Mouse (Mus musculus): Measurements from ENCODE around the gene Ube4b.

Ube4b gene

DNA sequence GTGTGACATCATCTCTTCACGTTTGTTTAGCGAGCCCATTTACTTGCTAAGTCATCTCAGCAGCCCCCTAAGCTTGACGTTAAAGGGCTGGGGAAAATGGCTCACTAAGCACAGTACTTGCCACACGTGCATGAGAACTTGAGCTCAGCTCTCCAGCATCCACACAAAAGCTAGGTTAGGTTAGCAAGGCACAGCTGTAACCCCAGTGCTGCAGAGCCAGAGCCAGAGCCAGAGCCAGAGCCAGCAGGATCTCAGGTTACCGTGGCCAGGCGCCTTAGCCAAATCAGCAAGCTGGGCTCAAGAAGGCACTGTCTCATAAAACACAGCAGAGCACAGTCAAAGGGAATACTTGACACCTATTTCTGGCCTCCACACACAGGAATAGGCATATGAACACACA lies 31.0 kb downstream of the Ube4b start:
- peak; percentile 23 for DNase-seq (ENCODE audit: low spot score)

DNA sequence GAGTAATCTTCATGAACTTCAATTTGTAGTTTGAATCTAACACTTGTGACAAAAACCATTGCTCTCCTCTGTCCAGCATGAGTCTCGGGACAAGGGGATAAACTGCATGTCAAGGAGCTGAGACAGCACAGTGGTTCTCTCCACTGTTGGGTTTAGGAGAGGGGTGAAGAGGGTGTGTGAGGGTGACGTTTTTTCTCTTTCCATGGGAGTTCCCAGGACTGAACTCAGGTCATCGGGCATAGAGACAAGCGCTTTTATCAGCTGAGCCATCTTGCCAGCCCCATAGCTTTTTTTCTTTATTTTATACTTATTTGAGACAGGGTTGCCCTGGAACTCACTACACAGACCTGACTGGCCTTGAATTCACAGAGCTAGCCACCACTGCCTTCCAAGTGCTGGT lies 32.3 kb downstream of the Ube4b start:
- DNase-seq (ENCODE audit: low spot score) = no peak

DNA sequence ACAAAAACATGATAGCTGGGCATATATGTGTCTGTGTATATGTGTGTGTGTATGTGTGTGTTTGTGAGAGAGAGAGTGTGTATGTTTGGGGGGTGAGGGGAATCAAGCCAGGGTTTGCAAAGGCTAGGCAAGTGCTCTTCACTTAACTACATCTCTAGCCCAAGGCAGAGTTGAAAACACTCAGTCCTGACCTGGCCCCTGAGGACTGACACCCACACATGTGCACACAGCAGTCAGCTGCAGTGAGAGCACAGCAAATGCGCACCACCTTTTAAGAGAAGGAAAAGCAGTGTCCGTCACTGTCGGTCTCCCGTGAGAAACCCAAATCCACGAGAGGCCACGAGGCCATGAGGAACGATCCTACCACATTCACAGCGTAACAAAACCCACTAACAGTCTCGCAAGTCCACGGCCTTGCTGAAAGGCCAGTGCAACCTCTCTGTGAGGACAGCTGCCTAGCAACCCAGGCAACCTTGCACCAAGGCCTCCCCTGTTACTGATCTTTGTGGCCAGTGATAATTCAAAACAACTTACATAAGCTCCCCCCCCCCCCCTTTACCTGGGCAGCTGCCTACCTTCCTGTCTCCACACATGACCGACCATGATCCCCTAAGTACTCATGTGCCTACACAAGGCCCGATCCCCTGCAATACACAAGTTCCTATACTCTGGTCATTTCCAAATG lies 33.1 kb downstream of the Ube4b start:
- no peak for DNase-seq (ENCODE audit: low spot score)

DNA sequence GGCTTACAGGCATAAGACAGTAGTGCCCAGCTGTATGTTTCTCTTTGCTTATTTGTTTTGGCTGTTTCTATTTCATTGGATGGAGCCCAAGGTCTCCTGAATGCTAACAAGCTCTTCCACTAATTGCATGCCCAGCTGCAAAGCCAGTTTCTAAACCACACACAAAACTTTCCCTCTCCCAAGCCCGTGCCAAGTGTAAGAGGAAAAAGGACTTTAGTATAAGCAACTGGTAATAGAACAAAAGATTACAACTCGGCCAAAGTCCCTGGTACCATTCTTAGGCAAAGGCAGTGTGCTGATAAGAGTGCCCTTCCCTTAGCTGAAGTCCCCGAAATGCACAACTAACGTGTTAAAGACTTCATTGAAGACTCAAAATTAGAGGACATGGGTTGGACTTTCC lies 34.2 kb downstream of the Ube4b start:
- DNase-seq (ENCODE audit: low spot score) = no peak

DNA sequence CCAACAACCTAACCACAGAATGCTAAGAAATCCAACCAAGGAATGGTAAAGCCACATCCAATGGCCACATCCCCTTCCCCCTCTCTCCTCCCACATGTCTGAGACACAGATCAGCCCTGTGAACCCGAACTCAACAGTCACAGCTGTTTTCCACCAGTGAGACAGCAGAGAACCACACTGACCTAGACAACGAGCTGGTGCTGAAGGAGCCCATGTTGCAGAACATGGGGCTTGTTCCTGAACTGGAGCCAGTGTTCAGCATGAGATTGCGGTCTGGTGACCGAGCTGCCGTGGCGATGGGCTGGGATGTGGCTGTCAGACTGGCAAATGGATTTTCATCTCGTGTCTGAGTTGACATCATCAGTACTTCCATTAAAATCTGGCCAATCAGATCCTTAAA lies 45.5 kb downstream of the Ube4b start:
- DNase-seq (ENCODE audit: low spot score) = no peak

DNA sequence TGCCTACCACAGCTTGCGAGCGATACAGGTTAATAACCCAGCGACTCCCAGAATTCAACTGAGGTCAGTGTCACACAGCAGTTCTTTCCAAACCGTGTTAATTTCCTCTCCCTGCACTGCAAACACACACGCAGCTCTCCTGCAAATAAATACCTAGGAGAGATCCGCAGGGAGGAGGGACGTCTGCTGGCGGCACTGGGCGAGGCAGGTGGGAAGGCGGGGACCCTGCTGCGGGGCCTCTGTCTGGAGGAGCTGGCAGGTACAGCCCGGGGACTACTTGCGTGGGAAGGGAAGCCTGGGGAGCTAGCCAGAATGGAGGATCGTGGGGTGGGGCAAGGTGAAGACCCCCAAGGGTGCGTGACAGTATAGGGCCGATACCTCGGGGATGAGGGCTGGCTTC lies 46.7 kb downstream of the Ube4b start:
- no peak for DNase-seq (ENCODE audit: low spot score)

DNA sequence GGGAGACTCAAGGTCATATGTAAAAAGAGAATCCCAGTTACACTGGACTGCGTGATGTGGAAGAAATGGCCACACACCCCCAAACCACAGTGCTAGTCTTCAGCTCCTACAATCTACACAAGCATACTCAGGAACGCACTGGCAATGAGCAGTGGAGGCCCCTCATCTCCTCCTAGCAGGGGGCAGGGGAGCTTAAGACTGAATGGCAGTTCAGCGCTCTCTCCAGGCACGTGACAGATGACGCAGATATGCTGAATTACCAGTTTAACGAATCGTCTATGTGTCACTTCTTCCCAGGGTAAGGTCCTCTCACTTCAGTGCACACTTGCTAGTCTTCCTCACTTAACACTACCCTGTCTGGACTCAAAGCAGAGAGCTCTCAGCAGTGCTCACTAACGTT lies 47.7 kb downstream of the Ube4b start:
- DNase-seq (ENCODE audit: low spot score) = no peak

DNA sequence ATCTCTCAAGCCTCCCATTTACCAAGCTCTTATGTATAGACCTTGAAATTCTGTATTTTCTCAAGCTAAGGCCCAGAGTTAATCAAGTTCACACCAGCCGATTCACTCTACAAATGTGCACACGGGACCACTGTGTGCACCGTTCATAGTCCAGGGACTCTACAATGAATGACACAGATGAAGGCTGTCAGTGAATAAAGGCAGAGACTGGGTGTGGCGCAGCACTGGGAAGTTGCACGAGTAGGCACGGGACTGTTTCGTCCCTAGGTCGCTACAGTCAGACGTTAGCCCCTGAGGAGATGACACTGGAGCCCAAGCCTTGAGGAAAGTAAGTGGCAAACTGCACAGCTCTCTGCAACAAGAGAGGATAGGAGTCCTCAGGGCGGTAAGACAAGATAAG lies 50.5 kb downstream of the Ube4b start:
- DNase-seq (ENCODE audit: low spot score) = no peak

DNA sequence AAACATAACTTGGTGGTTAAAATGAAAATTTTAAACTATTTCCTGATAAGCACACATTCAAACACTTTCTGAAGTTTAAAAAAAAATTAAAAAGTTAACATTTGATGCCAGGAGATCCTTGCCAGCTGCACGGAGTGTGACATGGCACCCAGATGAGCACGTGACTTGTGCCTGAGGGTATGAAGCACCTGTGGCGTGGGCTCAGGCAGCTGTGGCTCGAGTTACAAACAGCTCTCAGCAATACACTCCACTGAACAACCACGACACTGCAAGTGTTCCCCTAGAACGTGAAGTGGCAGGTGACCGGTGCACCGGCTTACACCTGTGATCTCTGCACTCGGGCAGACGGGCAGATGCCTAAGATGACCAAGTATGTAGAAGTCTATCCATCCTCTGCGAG lies 51.9 kb downstream of the Ube4b start:
- DNase-seq (ENCODE audit: low spot score) = no peak

DNA sequence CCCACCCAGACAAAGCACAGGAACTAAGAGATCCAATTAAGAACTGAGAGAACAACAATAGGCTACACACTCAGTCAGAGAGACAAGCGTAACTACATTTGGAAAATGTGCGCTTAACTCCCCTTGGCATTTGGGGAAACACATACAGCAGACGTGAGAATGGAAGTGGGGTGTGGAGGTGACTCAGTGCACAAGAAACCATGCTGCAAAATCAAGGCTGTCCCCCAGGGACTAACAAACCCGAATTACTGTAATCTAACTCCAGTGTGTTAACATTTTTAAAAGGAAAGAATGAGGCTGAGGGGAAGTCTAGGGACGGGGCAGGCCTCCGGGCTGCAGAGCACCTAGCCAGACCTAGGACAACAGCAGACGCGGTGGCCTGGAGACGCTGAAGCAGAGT lies 52.6 kb downstream of the Ube4b start:
- no peak for DNase-seq (ENCODE audit: low spot score)

DNA sequence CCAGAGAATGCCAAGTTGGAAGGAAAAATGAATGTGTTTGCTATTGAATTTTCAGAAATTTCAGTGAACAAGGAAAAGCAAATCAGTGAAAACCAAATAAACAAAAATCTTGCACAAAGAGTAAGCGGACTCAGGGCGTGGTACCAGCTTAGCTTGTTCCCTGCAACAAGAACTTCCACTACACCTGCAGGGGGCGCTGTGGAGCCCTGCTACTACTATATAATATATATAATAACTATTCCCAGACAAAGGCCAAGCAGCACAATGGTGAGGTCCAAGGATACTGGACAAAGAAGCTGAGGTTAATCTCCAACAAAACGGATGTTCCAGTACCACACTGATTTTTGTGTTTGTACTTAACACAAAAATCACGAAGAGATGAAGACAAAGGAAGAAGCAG lies 53.1 kb downstream of the Ube4b start:
- DNase-seq (ENCODE audit: low spot score) = peak; percentile 59

DNA sequence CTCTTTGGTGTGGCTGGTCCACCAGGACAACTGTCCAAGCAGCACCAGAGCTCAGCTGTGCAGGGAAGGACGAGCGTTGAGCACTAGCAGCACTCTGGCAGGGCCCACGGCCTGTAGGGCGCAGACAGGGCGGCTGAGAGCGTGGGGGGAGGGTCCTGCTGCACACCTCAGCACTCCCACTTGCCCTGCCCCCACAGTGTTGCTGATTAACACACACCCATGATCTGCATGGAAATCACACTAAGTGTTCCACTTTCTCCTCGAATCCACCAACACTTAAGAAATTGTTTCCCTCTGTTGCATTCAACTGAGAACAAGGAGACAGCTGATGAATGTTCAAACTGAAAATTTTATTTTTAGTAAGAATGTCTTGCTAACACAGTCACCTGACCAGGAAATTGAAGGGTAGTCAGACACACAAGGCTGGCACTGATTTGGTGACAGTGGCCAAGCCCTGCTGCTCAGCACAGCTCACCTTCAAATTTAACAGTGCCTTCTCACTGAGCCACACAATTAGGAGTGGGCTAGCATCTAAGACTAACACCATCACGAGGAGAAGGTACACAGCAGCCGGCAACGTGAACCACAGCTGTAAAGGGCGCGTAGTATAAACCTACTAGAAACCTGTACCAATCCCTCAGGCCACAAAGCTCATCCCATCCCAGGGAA lies 60.7 kb downstream of the Ube4b start:
- DNase-seq (ENCODE audit: low spot score) = no peak

DNA sequence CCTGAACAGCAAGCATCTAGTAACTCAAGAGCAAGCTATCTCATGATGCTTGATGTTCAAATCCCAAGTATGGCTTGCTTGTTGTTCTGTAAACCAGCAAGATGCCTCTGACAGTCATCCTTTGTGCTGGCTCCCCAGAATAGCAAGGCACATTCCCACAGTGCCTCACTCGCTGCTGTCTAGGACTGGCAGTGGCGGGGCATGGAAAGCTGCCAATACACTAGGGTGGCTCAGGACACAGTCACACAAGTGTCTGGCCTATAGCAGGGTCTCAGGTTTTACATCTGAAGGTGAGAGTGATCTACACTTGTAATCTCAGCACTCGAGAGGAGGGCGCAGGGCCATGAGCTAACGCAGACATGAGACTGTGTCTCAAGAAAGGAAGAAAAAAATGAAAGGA lies 61.7 kb downstream of the Ube4b start:
- DNase-seq (ENCODE audit: low spot score) = no peak

DNA sequence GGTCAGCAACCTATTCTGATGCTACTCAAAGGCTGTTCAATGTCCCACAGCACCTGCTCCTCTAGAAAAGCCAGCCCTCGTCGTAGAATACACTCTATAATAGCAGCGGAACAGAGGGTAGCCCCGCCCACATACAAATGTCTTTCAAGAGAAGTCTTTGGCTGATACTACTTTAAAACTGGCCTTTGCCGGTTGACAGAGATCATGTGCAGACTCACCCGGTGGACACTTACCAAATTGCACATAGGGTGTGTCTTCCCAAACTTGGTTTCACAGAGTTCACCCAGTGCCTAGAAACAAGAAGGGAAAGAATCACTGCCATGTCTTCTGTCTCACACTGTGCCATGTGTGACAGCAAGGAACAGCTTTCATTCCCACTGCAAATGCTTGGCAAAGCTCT lies 65.5 kb downstream of the Ube4b start:
- DNase-seq (ENCODE audit: low spot score) = no peak

DNA sequence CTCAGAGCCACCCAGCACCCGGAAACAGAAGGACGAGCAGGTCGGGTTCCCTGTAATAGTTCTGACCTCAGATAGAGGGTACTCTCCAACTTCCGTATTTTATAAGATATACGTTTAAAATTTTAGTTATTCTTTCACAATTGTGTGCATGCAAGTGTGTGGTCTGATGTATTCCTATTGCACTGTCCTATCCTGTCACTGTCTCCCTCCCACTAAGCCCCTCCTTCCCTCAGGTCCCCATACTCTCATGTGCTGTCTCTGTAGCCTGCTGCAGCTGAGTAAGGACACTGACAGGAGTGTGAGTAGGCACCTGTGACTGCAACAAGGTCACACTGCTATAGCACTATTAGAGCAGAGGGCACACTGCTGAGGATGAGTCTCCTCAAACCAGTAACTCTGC lies 65.9 kb downstream of the Ube4b start:
- DNase-seq (ENCODE audit: low spot score) = no peak

DNA sequence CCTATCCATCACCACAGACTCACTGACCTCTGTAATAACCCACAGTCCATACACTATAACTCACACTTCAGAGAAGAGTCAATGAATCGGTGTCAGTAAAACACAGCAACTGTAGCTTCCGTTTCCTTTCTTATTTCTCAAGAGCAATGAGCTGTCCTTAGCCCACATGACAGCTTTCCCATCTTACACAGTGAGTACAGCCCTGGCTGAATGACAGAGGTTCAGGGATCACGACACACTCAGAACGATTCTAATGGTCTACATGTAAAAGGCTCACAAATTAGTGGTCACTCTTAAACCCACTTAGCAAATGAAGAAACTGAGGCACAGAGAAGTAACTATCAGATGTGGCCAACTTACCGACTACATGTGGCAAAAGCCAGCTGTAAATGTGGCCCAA lies 68.6 kb downstream of the Ube4b start:
- DNase-seq (ENCODE audit: low spot score) = no peak

DNA sequence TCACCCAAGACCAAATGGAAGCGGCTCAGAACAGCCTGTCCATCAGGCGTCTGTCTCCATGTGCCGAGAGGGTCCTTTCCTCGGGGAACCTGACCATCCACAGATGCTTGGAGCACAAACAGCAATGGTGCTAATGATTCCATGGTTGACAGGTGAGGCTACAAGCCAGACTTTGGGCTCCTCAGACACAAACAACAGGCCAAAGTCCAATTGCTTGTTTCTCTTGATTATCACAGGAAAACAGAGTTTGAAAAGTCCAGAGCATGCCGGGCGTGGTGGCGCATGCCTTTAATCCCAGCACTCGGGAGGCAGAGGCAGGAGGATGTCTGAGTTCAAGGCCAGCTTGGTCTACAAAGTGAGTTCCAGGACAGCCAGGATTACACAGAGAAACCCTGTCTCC lies 71.9 kb downstream of the Ube4b start:
- DNase-seq (ENCODE audit: low spot score) = no peak

DNA sequence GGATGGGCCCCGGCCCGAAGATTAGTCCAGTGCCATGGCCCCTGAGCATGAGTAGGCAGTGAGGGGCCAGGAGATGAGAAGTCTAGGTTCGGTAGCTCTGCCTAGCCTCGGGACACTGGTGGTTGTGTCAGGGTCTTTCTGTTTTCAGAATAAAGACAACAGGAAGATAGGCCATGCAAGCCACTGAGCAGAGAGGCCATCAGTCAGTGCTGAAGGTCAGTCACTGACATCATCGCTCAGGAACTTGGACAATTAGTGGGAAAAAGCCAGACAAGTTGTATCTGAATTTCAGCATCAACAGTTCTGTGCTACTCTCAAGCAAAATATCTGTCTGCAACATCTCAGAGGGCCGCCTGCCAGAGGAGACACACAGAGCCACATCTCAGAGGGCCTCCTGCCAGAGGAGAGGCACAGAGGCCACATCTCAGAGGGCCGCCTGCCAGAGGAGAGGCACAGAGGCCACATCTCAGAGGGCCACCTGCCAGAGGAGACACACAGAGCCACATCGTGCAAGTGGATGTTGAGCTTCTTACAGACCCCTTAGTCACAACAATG lies 74.9 kb downstream of the Ube4b start:
- DNase-seq (ENCODE audit: low spot score) = no peak

DNA sequence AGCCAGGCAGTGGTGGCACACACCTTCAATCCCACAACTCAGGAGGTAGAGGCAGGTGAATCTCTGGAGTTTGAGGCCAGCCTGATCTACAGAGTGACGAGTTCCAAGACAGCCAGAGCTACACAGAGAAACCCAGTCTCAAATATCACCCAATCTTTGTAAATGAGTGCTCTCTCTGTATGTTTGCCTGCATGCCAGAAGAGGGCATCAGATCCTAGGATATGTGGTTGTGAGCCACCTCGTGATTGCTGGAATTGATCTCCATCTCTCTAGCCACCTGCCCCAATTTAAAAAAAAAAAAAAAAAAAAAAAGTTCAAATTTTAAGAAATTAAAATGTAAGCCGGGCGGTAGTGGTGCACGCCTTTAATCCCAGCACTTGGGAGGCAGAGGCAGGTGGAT lies 77.6 kb downstream of the Ube4b start:
- peak; percentile 28 for DNase-seq (ENCODE audit: low spot score)

DNA sequence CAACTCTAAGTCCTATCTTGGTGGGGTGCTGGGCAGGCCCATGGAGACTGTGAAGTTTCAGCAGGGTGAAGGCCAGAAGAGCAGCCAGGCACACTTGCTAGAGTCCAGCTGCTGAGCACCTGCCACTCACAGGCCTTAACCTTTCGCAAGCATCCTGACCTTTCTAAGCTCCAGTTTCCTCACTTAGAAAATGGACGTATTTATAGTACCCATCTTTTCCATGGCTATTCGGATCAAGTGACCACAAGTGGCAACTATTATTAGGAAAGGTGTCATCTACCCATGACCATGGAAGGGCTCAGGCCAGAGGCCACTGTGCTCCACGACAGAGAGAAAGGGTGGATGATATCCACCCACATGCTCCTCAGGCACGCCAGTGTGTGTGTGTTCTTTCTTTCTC lies 80.7 kb downstream of the Ube4b start:
- DNase-seq (ENCODE audit: low spot score) = no peak

DNA sequence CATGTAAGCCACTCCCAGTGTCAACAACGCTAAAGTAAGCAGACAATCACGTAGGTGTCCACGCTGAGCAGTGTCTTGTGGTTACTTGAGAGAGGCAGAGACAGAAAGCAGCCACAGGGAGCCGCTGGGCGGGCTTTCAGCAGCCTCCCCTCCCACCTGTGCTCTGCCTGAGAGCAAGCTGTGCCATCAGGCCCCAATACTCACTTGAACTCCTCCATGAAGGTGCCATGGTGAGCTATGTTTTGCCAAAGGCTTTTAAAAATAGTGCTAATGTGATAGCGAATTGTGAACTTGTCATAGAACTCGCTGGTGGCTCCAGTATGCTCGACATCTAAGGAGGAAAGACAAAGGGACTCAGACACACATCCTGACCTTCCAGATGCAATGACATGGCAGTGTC lies 82.2 kb downstream of the Ube4b start:
- DNase-seq (ENCODE audit: low spot score) = no peak

DNA sequence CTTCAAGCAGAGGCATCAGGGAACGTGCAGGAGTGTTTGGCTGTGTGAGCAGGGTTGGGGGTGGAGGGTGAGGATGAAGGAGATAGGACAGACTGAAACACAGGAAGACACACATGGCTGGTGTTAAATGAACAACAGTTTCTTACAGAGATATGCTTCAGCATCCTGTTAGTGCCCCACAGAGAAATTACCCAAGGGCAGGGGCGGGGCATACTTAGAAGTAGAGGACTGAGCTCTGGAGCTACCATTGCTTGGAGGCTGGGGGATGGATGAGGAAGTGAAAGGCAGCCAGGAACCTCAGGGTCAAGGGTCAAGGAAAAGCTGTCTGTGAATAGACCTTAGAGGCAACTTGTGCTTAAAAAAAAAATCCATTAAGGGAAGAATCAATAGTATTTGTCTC lies 85.9 kb downstream of the Ube4b start:
- peak; percentile 46 for DNase-seq (ENCODE audit: low spot score)

DNA sequence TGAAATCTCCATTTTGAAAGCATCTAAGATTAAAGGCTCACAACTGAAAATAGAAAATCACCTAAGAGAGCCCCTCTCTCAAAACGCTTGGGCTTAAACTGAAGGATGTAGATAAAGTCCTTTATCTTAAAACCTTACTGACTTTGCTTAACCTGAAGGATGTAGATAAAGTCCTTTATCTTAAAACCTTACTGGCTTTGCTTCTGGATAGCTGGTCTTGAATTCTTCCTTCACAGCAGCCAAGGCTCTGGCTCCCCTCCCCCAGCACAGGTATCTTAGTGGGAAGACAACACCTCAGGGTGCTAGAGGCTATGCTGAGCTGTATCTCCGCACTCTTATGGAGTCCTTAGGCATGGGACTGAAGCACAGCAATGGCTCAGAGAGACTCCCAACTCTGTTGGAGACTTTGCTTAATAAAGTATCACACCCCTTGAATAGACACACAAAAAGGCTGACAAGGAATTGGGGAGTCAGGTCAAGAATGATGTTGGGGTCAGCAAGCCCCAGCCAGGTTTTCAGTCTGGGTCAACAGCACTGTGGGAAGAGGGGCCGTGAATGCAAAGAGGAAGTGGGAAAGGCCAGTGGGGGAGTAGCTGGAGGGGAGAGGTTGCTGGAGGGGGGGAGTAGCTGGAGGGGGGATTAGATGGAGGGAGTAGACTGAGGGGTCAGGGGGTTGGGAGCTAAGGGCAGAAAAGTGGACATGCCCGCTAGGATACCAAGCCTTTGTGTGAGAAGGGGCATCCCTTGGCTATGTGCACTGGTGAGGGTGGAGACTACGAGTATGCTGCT lies 86.9 kb downstream of the Ube4b start:
- DNase-seq (ENCODE audit: low spot score) = no peak

All from embryo, embryonic 10 days (tissue).